Mouse (Mus musculus) midbrain, embryonic 16.5 days (tissue): ENCODE measurements around the gene Taf6l. TPM values are rescaled to one million over a fixed set of nuclear protein-coding genes. Genes with fewer than 3 reads are reported as not detected.

Experiments
- ATAC-seq: fragments of 200-750 bp; cut with Nextera tagmentation; 2 replicates; pipeline ENCODE4 v1.8.0; 2017; ENCODE audit warnings: moderate TSS enrichment
- H3K27ac ChIP-seq: fragments of 300-500 bp; sonication (generic); 2 replicates; pipeline ENCODE4 v1.5.1; 2014; ENCODE audit warnings: mild to moderate bottlenecking, low read length, mixed read lengths
- H3K27me3 ChIP-seq: fragments of 300-500 bp; sonication (generic); 2 replicates; pipeline ENCODE4 v1.6.1; 2014; ENCODE audit warnings: low read depth, low read length, mixed read lengths; ENCODE audit not compliant: control insufficient read depth, insufficient read depth
- H3K36me3 ChIP-seq: fragments of 300-500 bp; sonication (generic); 2 replicates; pipeline ENCODE4 v1.6.1; 2014; ENCODE audit warnings: mild to moderate bottlenecking, low read length, moderate library complexity, mixed read lengths; ENCODE audit not compliant: control insufficient read depth, insufficient read depth
- H3K4me1 ChIP-seq: fragments of 300-500 bp; sonication (generic); 2 replicates; pipeline ENCODE4 v1.6.1; 2014; ENCODE audit warnings: mild to moderate bottlenecking, low read length, mixed read lengths; ENCODE audit not compliant: control insufficient read depth, insufficient read depth
- H3K4me2 ChIP-seq: fragments of 300-500 bp; sonication (generic); 2 replicates; pipeline ENCODE4 v1.6.1; 2014; ENCODE audit warnings: mild to moderate bottlenecking, low read length, mixed read lengths
- H3K4me3 ChIP-seq: fragments of 300-500 bp; sonication (generic); 2 replicates; pipeline ENCODE4 v1.5.1; 2014; ENCODE audit warnings: low read depth, mild to moderate bottlenecking, low read length, moderate library complexity, mixed read lengths
- H3K9ac ChIP-seq: fragments of 300-500 bp; sonication (generic); 2 replicates; pipeline ENCODE4 v1.6.1; 2014; ENCODE audit warnings: low read depth, low read length, mixed read lengths
- H3K9me3 ChIP-seq: fragments of 300-500 bp; sonication (generic); replicated peaks from 2 replicates; pipeline ENCODE4 v1.6.1; 2014; ENCODE audit warnings: mild to moderate bottlenecking, low read length, mixed read lengths; ENCODE audit not compliant: control insufficient read depth, poor library complexity, severe bottlenecking
- WGBS: fragments of 180-500 bp; shearing (Covaris S2); extraction: QIAGEN DNeasy Blood & Tissue Kit; methylation state at CpG from one replicate; pipeline ENCODE4 v1.1.7; 2014; 5-methylcytosine and 5-hydroxymethylcytosine counted together
- polyA plus RNA-seq: library from polyadenylated mRNA; unstranded; fragments of >200 nt; fragmentation: Nextera tagmentation; extraction: Ambion mirVana; gene quantifications from 2 replicates; pipeline ENCODE4 v1.2.1, GENCODE M21; 2015

Gene Taf6l
- polyA plus RNA-seq, 1 experiment from 2014 or later = 32.9 TPM

- under 1% methylated on average over 30 of the region's 30 CpGs for WGBS
- peak within 1 kb of the TSS; percentile 95 for H3K27ac ChIP-seq
- peak within 1 kb of the TSS; percentile 67 for H3K4me2 ChIP-seq
- H3K4me3 ChIP-seq = peak within 1 kb of the TSS; percentile 70
- no peaks in the 10 kb centered on the region for H3K9me3 ChIP-seq
- peaks cover 7% of the 10 kb centered on the region for H3K36me3 ChIP-seq
- no peaks in the 10 kb centered on the region for H3K27me3 ChIP-seq
- H3K9ac ChIP-seq = peak within 1 kb of the TSS; percentile 74
- peak; percentile 98 for ATAC-seq
- peaks cover 21% of the 10 kb centered on the region for H3K4me1 ChIP-seq
Measured at GRCm38 (mm10) chr19:8802130-8802821, 16.1 kb upstream of the Taf6l start, which contains the start of gene Zbtb3. Zbtb3 (plus strand) TSS chr19:8802555.

GRCm38 (mm10) chr19:8798947-8799315 is 12.7 kb upstream of the Taf6l start:
- Histone ChIP-seq H3K27me3 (no peaks in the 10 kb centered on the region), H3K4me2 (peak overlapping the region; percentile 93), H3K36me3 (peaks cover 11% of the 10 kb centered on the region), H3K9ac (no peak overlapping the region), H3K4me1 (peaks cover 26% of the 10 kb centered on the region), H3K9me3 (no peaks in the 10 kb centered on the region), H3K4me3 (no peak overlapping the region), H3K27ac (no peak overlapping the region)
- no peak for ATAC-seq

- H3K9me3 ChIP-seq = no peaks in the 10 kb centered on the region
- H3K4me1 ChIP-seq = peaks cover 25% of the 10 kb centered on the region
- ATAC-seq = peak; percentile 75
- peak within 1 kb of the TSS; percentile 68 for H3K4me3 ChIP-seq
- H3K9ac ChIP-seq = peak within 1 kb of the TSS; percentile 72
- peak within 1 kb of the TSS; percentile 60 for H3K27ac ChIP-seq
- peaks cover 16% of the 10 kb centered on the region for H3K36me3 ChIP-seq
- 2% methylated on average over 25 of the region's 25 CpGs for WGBS
- H3K27me3 ChIP-seq = no peaks in the 10 kb centered on the region
- H3K4me2 ChIP-seq = peak within 1 kb of the TSS; percentile 93
Measured at GRCm38 (mm10) chr19:8798264-8798946, 12.2 kb upstream of the Taf6l start, which contains the start of gene Polr2g. Polr2g (minus strand) TSS chr19:8798577.

GRCm38 (mm10) chr19:8790171-8790570 is 4.0 kb upstream of the Taf6l start:
- WGBS = 87% methylated on average over 7 of the region's 7 CpGs
- ATAC-seq = no peak

GRCm38 (mm10) chr19:8789171-8789570 is 3.0 kb upstream of the Taf6l start:
- Histone ChIP-seq H3K27ac (peak overlapping the region; percentile 39; the same call in 1 of the 2 replicates), H3K4me1 (peaks cover 16% of the 10 kb centered on the region), H3K4me3 (no peak overlapping the region), H3K9ac (no peak overlapping the region), H3K9me3 (no peaks in the 10 kb centered on the region), H3K4me2 (no peak overlapping the region), H3K36me3 (peaks cover 16% of the 10 kb centered on the region), H3K27me3 (no peaks in the 10 kb centered on the region)
- no peak for ATAC-seq
- WGBS = 24% methylated on average over 1 of the region's 1 CpGs

More at GRCm38 (mm10) chr19:8790171-8790570, 4.0 kb upstream of the Taf6l start:
- H3K27ac ChIP-seq = no peak overlapping the region
- peaks cover 14% of the 10 kb centered on the region for H3K4me1 ChIP-seq
- H3K9ac ChIP-seq = no peak overlapping the region
- no peak overlapping the region for H3K4me2 ChIP-seq
- H3K27me3 ChIP-seq = no peaks in the 10 kb centered on the region
- H3K9me3 ChIP-seq = no peaks in the 10 kb centered on the region
- no peak overlapping the region for H3K4me3 ChIP-seq
- H3K36me3 ChIP-seq = peaks cover 24% of the 10 kb centered on the region

GRCm38 (mm10) chr19:8788521-8788920 is 2.3 kb upstream of the Taf6l start:
- Histone ChIP-seq H3K4me2 (no peak overlapping the region), H3K27ac (peak overlapping the region; percentile 39)

GRCm38 (mm10) chr19:8774951-8775421 is 11.2 kb downstream of the Taf6l start:
- Histone ChIP-seq H3K4me3 (peak overlapping the region; percentile 67), H3K4me2 (peak overlapping the region; percentile 82), H3K9me3 (no peaks in the 10 kb centered on the region), H3K36me3 (peaks cover 5% of the 10 kb centered on the region), H3K9ac (peak overlapping the region; percentile 80), H3K27me3 (no peaks in the 10 kb centered on the region), H3K4me1 (peaks cover 29% of the 10 kb centered on the region), H3K27ac (peak overlapping the region; percentile 99)
- no peak for ATAC-seq
- 7% methylated on average over 20 of the region's 20 CpGs for WGBS

More at GRCm38 (mm10) chr19:8788521-8788920, 2.3 kb upstream of the Taf6l start:
- Histone ChIP-seq H3K9me3 (no peaks in the 10 kb centered on the region), H3K36me3 (peaks cover 10% of the 10 kb centered on the region), H3K9ac (0 out of 2 replicates have a peak overlapping the region, but pooled peaks have one; percentile 10), H3K4me3 (no peak overlapping the region), H3K27me3 (no peaks in the 10 kb centered on the region), H3K4me1 (peaks cover 16% of the 10 kb centered on the region)
- WGBS = 12% methylated on average over 3 of the region's 3 CpGs
- ATAC-seq = no peak

GRCm38 (mm10) chr19:8774086-8774835 is 12.0 kb downstream of the Taf6l start, which contains the start of gene Tmem179b:
Tmem179b (minus strand) TSS chr19:8774467.
- peak; percentile 95 for ATAC-seq
- H3K4me3 ChIP-seq = peak within 1 kb of the TSS; percentile 67
- peak within 1 kb of the TSS; percentile 99 for H3K27ac ChIP-seq
- WGBS = under 1% methylated on average over 67 of the region's 68 CpGs
- peak within 1 kb of the TSS; percentile 82 for H3K4me2 ChIP-seq
- no peaks in the 10 kb centered on the region for H3K9me3 ChIP-seq
- no peaks in the 10 kb centered on the region for H3K27me3 ChIP-seq
- peak within 1 kb of the TSS; percentile 80 for H3K9ac ChIP-seq
- H3K36me3 ChIP-seq = peaks cover 9% of the 10 kb centered on the region
- H3K4me1 ChIP-seq = peaks cover 29% of the 10 kb centered on the region
